8 mouse cellular contexts compared by ENCODE assay signal in genomic region chr8:94385506-94386213, GRCm38 (mm10). TPM values are rescaled to one million over a fixed set of nuclear protein-coding genes. Genes with fewer than 3 reads are reported as not detected.
DNase-seq lines count a peak whose midpoint lies in the region; ATAC-seq and TF ChIP-seq lines count a peak whose summit lies in the region.

No protein-coding gene starts in this region.

- H3K9ac ChIP-seq in lung, postnatal 0 days (replicated peaks; ENCODE audit: low read depth): peak overlapping the region; percentile 98
- peak overlapping the region; percentile 85 for H3K9ac ChIP-seq in intestine, postnatal 0 days (ENCODE audit: low read depth, low read length)

- H3K4me3 ChIP-seq in lung, postnatal 0 days (ENCODE audit: low read depth, low read length): peak overlapping the region; percentile 84
- H3K4me3 ChIP-seq in forebrain, embryonic 10.5 days: peak overlapping the region; percentile 91
- peak overlapping the region; percentile 87 for H3K4me3 ChIP-seq in intestine, postnatal 0 days (ENCODE audit: low read depth, low read length)
- peak overlapping the region; percentile 62 for H3K4me3 ChIP-seq in olfactory bulb, adult 2 months (ENCODE audit: insufficient read depth, low read depth, low read length)

- peaks cover 15% of the 10 kb centered on the region for H3K36me3 ChIP-seq in lung, postnatal 0 days (ENCODE audit: insufficient read depth, low read length)
- peaks cover 16% of the 10 kb centered on the region for H3K36me3 ChIP-seq in forebrain, embryonic 10.5 days (replicated peaks)
- peaks cover 15% of the 10 kb centered on the region for H3K36me3 ChIP-seq in intestine, postnatal 0 days (ENCODE audit: control insufficient read depth, insufficient read depth)

- peak overlapping the region; percentile 99 for H3K27ac ChIP-seq in lung, postnatal 0 days (ENCODE audit: low read length)
- H3K27ac ChIP-seq in forebrain, embryonic 10.5 days: peak overlapping the region; percentile 94
- H3K27ac ChIP-seq in intestine, postnatal 0 days (ENCODE audit: low read depth, low read length): peak overlapping the region; percentile 99
- H3K27ac ChIP-seq in olfactory bulb, adult 2 months (ENCODE audit: insufficient read depth, low read depth, low read length): peak overlapping the region; percentile 96

- peak overlapping the region; percentile 69 for H3K4me2 ChIP-seq in lung, postnatal 0 days (replicated peaks; ENCODE audit: low read depth, low read length)
- peak overlapping the region; percentile 94 for H3K4me2 ChIP-seq in intestine, postnatal 0 days (replicated peaks; ENCODE audit: low read depth)

- H3K9me3 ChIP-seq in lung, postnatal 0 days (ENCODE audit: low read length): no peaks in the 10 kb centered on the region
- H3K9me3 ChIP-seq in forebrain, embryonic 10.5 days: no peaks in the 10 kb centered on the region
- H3K9me3 ChIP-seq in intestine, postnatal 0 days (ENCODE audit: control insufficient read depth): no peaks in the 10 kb centered on the region

- 27% methylated on average over 18 of the region's 20 CpGs for WGBS in lung, postnatal 0 days
- 31% methylated on average over 20 of the region's 20 CpGs for WGBS in forebrain, embryonic 10.5 days
- 21% methylated on average over 20 of the region's 20 CpGs for WGBS in intestine, postnatal 0 days
- WGBS in olfactory bulb, adult 2 months: 22% methylated on average over 20 of the region's 20 CpGs

- TF ChIP-seq POLR2A in olfactory bulb, adult 2 months (IDR thresholded peaks at IDR 0.05; ENCODE audit: insufficient read depth, low read depth, low read length): no peak

- DNase-seq in lung, postnatal 0 days (ENCODE audit: low spot score): no peak
- no peak for DNase-seq in lung, postnatal 4 days
- DNase-seq in forebrain, embryonic 10.5 days (ENCODE audit: extremely low spot score, low spot score): no peak
- DNase-seq in layer of hippocampus, postnatal 25 days (ENCODE audit: extremely low spot score in 1 of 2, low spot score in 1 of 2): no peak
- no peak for DNase-seq in cerebellum, postnatal 36 days
- no peak for DNase-seq in adrenal gland, postnatal 36 days

- H3K27me3 ChIP-seq in lung, postnatal 0 days (replicated peaks; ENCODE audit: insufficient read depth, low read length): no peaks in the 10 kb centered on the region
- H3K27me3 ChIP-seq in forebrain, embryonic 10.5 days (ENCODE audit: poor library complexity, severe bottlenecking): peaks cover 3% of the 10 kb centered on the region; the same call in 1 of the 2 replicates
- no peaks in the 10 kb centered on the region for H3K27me3 ChIP-seq in intestine, postnatal 0 days (replicated peaks; ENCODE audit: control insufficient read depth, insufficient read depth, low read length)

- H3K4me1 ChIP-seq in lung, postnatal 0 days (ENCODE audit: insufficient read depth, low read depth, low read length): no peaks in the 10 kb centered on the region
- H3K4me1 ChIP-seq in forebrain, embryonic 10.5 days: peaks cover 26% of the 10 kb centered on the region
- no peaks in the 10 kb centered on the region for H3K4me1 ChIP-seq in intestine, postnatal 0 days (replicated peaks; ENCODE audit: control insufficient read depth, insufficient read depth, low read length)
- H3K4me1 ChIP-seq in olfactory bulb, adult 2 months (ENCODE audit: control insufficient read depth, insufficient read depth, low read length): 0 out of 2 replicates have a peak, but pooled peaks cover 5% of the 10 kb centered on the region

- no peak for TF ChIP-seq EP300 in lung, postnatal 0 days (IDR thresholded peaks at IDR 0.05)

- ATAC-seq in lung, postnatal 0 days: peak; percentile 8
- ATAC-seq in intestine, postnatal 0 days: peak; percentile 18

- no peak; the same call in 1 of the 2 replicates for TF ChIP-seq CTCF in lung, postnatal 0 days (IDR thresholded peaks at IDR 0.05)
- no peak for TF ChIP-seq CTCF in intestine, postnatal 0 days (IDR thresholded peaks at IDR 0.05; ENCODE audit: low read depth)
- no peak for TF ChIP-seq CTCF in olfactory bulb, adult 2 months (IDR thresholded peaks at IDR 0.05; ENCODE audit: insufficient read depth, low read depth, low read length)

RNA-seq across cellular contexts. Expression of gene Herpud1, which starts 0.6 kb away (rescaled TPM):
- 179 and 217 TPM in 2 replicates for polyA plus RNA-seq in lung, postnatal 0 days (2015; fragmentation: Nextera tagmentation; extraction: Ambion mirVana)
- polyA plus RNA-seq in forebrain, embryonic 10.5 days (2016; fragmentation: Nextera tagmentation; extraction: Ambion mirVana): 44.9 and 53.0 TPM in 2 replicates
- 135 and 154 TPM in 2 replicates for polyA plus RNA-seq in intestine, postnatal 0 days (2015; fragmentation: Nextera tagmentation; extraction: Ambion mirVana)
- polyA plus RNA-seq in olfactory bulb, adult 2 months (2012; ENCODE audit: insufficient read depth, insufficient read length, low replicate concordance, missing spikeins): not detected in 2 replicates
- total RNA-seq in layer of hippocampus, postnatal 25 days (2021): 10 to 100 TPM; 50.7 to 61.0 TPM
- 100 to 1,000 TPM; 109 to 110 TPM for total RNA-seq in adrenal gland, postnatal 36 days (2021)

RNA-seq across cellular contexts. Expression of gene Nlrc5, which starts 48.5 kb away (rescaled TPM):
- 0.31 and 0.42 TPM in 2 replicates for polyA plus RNA-seq in lung, postnatal 0 days (2015; fragmentation: Nextera tagmentation; extraction: Ambion mirVana)
- polyA plus RNA-seq in forebrain, embryonic 10.5 days (2016; fragmentation: Nextera tagmentation; extraction: Ambion mirVana): 0.12 and 0.25 TPM in 2 replicates
- 0.50 and 0.75 TPM in 2 replicates for polyA plus RNA-seq in intestine, postnatal 0 days (2015; fragmentation: Nextera tagmentation; extraction: Ambion mirVana)
- polyA plus RNA-seq in olfactory bulb, adult 2 months (2012; ENCODE audit: insufficient read depth, insufficient read length, low replicate concordance, missing spikeins): not detected in 2 replicates
- under 1 TPM; 0.26 to 0.59 TPM for total RNA-seq in layer of hippocampus, postnatal 25 days (2021)
- 1 to 10 TPM; 3.5 to 7.4 TPM for total RNA-seq in adrenal gland, postnatal 36 days (2021)

RNA-seq across cellular contexts. Expression of gene Slc12a3, which starts 56.7 kb away (rescaled TPM):
- polyA plus RNA-seq in lung, postnatal 0 days (2015; fragmentation: Nextera tagmentation; extraction: Ambion mirVana): 0.11 and 0.12 TPM in 2 replicates
- not detected in 2 replicates for polyA plus RNA-seq in forebrain, embryonic 10.5 days (2016; fragmentation: Nextera tagmentation; extraction: Ambion mirVana)
- 0.16 TPM in 1 of 2 replicates, not detected in the other for polyA plus RNA-seq in intestine, postnatal 0 days (2015; fragmentation: Nextera tagmentation; extraction: Ambion mirVana)
- not detected in 2 replicates for polyA plus RNA-seq in olfactory bulb, adult 2 months (2012; ENCODE audit: insufficient read depth, insufficient read length, low replicate concordance, missing spikeins)
- total RNA-seq in layer of hippocampus, postnatal 25 days (2021): under 1 TPM; 0.25 to 0.59 TPM
- total RNA-seq in adrenal gland, postnatal 36 days (2021): not detected
